Mouse (Mus musculus) embryo, embryonic 11 days (tissue): ENCODE data around the gene Pkd1l1.

Experiments
- DNase-seq: peaks from one replicate; pipeline ENCODE4 v3.0.0-alpha.2; 2015

Pkd1l1 gene

GRCm38 (mm10) chr11:8817376-8817775 is 155.7 kb downstream of the Pkd1l1 start:
- no peak for DNase-seq

GRCm38 (mm10) chr11:8814097-8814790 is 158.8 kb downstream of the Pkd1l1 start:
- DNase-seq: peak; percentile 51

DNA sequence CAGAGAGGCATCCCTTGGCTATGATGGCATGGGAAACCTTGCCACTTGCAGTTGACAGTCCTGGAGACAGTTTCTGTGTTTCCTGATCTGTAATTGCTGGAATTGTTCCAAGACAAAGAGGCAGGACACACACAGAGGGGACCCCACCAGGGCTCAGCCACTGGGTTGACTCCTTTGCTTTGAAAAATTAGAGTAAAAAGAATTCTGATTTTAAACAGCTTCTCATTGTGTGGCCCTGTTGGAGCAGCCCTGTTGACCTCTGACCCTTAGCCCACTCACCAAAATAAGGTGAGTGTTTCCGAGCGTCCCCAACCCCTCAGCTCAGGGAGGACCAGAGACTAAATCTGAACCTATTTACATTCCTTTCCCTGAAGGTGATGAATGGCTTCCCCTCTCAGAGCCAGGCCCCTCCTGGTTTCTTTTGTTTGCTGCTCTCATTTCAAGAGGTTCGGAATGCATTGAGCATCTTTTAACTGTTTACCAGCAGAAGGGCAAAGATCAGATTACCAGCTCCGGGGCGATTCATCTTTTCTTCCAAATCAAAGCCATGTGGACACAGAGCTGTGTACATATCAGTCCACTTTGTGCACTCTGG is 161.5 kb downstream of the Pkd1l1 start:
- peak; percentile 67 for DNase-seq

- DNase-seq: no peak
These were observed 163.4 kb downstream of the Pkd1l1 start for GRCm38 (mm10) chr11:8809644-8810043.

- DNase-seq: no peak
These were observed 166.1 kb downstream of the Pkd1l1 start for GRCm38 (mm10) chr11:8807009-8807408.

DNA sequence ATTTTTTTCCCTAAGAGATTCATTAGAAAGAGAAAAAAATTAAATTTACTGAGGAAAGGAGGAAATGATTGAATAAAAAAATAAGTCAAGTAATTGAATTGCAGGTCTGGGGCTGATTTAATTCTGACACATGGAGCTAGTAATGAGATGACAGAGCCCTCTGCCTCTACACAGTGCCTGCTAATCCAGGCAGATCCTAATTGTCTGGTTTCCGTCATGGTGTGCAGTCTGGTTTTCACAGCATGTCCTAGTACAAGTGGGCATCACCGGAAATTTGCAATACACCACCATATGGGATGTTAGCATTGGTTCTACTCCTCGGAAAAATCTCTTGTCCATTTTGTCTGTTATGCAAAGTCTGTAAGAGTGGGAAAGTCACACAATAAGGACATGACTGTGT is 168.9 kb downstream of the Pkd1l1 start:
- DNase-seq: no peak

GRCm38 (mm10) chr11:8797486-8797885 is 175.6 kb downstream of the Pkd1l1 start:
- DNase-seq: peak; percentile 57

GRCm38 (mm10) chr11:8795031-8795430 is 178.0 kb downstream of the Pkd1l1 start:
- DNase-seq: no peak

DNA sequence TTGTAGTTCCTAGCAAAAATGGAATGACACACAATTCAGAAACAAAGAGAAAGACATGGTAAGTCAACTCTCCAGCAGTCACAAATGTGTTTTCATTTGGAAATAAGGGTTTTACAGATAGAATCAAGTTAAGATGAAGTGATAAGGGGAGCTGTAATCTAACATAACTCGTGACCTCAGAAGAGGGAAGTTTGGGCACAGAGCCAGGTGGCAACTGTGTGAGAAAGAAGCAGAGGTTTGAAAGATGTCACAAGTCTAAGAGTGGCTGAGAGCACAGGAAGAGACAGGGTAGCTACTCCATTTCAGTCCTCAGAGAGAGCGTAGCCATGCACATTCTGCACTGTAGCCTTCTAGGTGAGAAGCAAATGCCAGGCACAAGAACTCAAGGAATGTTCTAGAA is 180.9 kb downstream of the Pkd1l1 start:
- no peak for DNase-seq

- no peak for DNase-seq
These were observed 183.9 kb downstream of the Pkd1l1 start for GRCm38 (mm10) chr11:8789186-8789585.

DNA sequence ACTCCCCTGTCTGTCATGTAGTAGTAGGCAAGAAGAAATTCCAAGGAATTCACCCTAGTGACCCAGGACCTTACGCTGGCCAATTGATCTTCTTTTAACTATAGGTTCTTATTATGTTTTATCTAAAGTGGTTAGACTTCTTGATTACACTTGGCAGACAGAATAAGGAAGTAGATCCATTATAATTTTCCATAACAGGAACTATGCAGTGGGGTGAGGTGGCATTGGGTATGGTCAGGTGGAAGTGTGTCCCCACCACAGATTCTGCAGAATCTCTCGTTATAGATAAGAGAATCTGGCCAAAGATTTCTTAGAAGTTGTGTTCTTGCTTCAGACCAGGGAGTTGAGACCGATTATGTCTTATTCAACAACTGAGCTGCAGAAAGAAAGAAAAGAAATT is 185.5 kb downstream of the Pkd1l1 start:
- no peak for DNase-seq

DNA sequence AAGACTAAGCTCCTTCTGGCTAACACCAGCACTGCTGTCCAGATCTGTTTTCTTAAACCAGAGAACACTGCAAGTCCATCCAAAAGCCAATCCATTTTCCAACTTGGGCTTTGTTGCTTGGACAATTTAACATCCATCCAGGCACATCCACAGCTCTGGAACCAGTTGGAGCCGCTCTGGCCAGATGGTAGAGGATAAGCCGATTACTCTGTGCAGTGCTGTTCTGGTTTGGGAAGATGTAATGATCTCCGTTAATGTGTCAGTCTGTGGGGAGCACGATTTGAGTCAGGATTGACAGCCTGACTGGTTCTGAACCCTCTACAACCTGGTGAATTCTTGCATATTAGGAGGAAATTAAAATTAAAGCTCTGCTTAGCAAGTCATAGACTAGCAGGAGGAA is 188.7 kb downstream of the Pkd1l1 start:
- DNase-seq: no peak

GRCm38 (mm10) chr11:8782141-8782465 is 191.0 kb downstream of the Pkd1l1 start:
- no peak for DNase-seq

- DNase-seq: peak; percentile 47
These were observed 191.5 kb downstream of the Pkd1l1 start for GRCm38 (mm10) chr11:8781308-8782140.

- DNase-seq: no peak
These were observed 193.6 kb downstream of the Pkd1l1 start for GRCm38 (mm10) chr11:8779427-8779826.
